Mouse (Mus musculus): ENCODE data around the gene Rasd2. TPM values are rescaled to one million over a fixed set of nuclear protein-coding genes. Genes with fewer than 3 reads are reported as not detected.

Gene Rasd2
- polyA plus RNA-seq, 1 experiment: 2.4 TPM

DNA sequence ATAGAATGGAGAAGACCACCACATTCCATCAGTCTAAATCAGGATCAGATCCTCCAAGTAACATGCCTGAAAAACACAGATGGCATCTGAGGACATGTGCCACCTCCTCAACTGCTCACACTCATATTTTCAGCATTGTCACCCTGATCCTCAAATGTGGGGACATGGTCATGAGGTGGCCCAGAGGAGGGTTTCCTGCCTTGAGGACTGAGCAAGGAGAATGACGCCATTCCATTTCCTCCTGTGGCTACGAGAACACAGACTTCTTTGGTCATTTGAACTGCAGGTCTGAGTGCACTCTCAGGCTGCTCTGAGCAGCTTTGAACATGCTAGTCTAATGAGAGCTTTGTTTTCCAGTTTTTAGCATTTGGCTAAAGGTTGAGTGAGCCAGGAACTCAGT lies 10.3 kb upstream of the Rasd2 start:
- Histone ChIP-seq H3K4me1 (replicated peaks; ENCODE audit: control insufficient read depth, insufficient read depth, low read length) (no peaks in the 10 kb centered on the region), H3K27ac (ENCODE audit: control insufficient read depth, insufficient read depth, low read length) (no peak overlapping the region), H3K36me3 (ENCODE audit: control insufficient read depth, insufficient read depth, low read length) (no peaks in the 10 kb centered on the region), H3K4me3 (ENCODE audit: control insufficient read depth, insufficient read depth, low read length) (no peak overlapping the region), H3K27me3 (ENCODE audit: control insufficient read depth, insufficient read depth, low read length) (no peaks in the 10 kb centered on the region)
- WGBS: 9% methylated on average over 2 of the region's 2 CpGs
- TF ChIP-seq CTCF (IDR thresholded peaks at IDR 0.05; ENCODE audit: borderline replicate concordance, control insufficient read depth, extremely low read depth, insufficient read depth, low read length, poor library complexity) (no peak), POLR2A (IDR thresholded peaks at IDR 0.05; ENCODE audit: control insufficient read depth, extremely low read depth, insufficient read depth, low read length, poor library complexity) (no peak)
- DNase-seq: no peak

DNA sequence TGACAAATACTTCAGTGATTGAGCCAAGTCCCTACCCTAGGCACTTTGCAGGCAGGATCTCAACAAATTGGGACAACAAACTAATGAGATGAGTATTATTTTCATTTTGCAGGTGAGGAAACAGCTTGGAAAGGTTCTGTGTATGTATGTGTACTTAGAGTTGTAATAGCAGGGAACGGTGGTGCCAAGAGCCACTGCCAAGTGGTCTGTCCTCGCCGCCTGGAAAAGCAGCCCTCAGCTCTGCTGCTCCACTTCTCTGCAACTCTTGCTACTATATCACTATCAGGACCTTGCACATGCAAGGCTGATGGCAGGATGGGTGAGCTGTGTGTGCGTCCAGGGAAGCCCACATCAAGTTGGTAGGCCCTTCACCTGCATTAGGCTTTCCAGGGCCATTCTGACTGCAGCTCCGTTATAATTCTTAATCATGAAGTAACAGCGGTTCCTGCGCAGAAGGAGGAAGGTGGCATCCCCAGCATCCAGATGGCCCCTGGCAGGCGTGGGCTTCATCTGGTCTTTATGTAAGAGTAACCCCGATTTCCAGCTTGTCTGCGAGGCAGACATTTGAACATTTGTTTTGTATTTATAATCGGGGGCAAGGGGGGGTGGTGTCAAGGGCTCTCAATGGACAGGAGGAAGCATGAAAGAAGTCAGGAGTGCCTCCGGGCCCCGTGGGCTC lies 9.4 kb upstream of the Rasd2 start:
- H3K4me3 ChIP-seq (ENCODE audit: control insufficient read depth, insufficient read depth, low read length): no peak overlapping the region
- 97% methylated on average over 13 of the region's 13 CpGs for WGBS
- no peaks in the 10 kb centered on the region for H3K4me1 ChIP-seq (replicated peaks; ENCODE audit: control insufficient read depth, insufficient read depth, low read length)
- no peaks in the 10 kb centered on the region for H3K36me3 ChIP-seq (ENCODE audit: control insufficient read depth, insufficient read depth, low read length)
- H3K27ac ChIP-seq (ENCODE audit: control insufficient read depth, insufficient read depth, low read length): no peak overlapping the region
- no peak for DNase-seq
- no peak for TF ChIP-seq CTCF (IDR thresholded peaks at IDR 0.05; ENCODE audit: borderline replicate concordance, control insufficient read depth, extremely low read depth, insufficient read depth, low read length, poor library complexity)
- no peak for TF ChIP-seq POLR2A (IDR thresholded peaks at IDR 0.05; ENCODE audit: control insufficient read depth, extremely low read depth, insufficient read depth, low read length, poor library complexity)
- no peaks in the 10 kb centered on the region for H3K27me3 ChIP-seq (ENCODE audit: control insufficient read depth, insufficient read depth, low read length)

DNA sequence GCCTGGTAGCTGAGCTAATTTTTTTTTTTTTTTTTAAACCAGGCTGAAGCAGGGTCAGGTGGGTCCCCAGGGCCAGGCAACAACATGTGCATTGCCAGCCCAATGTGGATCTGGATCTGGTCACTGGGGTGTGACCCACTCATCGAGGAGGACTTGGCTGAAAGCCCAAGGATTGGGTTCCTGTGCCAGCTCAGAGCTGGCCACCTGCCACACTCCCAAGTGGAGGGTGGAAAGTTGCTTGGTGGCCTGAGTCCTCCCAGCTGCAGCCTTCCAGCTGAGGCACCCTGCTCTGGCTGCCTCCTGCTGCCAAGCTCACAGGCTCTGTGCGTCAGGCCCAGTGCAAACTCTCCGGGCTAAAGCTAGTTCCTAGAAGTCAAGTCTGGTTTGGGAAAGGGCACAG lies 2.3 kb upstream of the Rasd2 start:
- WGBS: 66% methylated on average over 3 of the region's 3 CpGs
- no peak for DNase-seq
- TF ChIP-seq POLR2A (IDR thresholded peaks at IDR 0.05; ENCODE audit: control insufficient read depth, extremely low read depth, insufficient read depth, low read length, poor library complexity) (no peak), CTCF (IDR thresholded peaks at IDR 0.05; ENCODE audit: borderline replicate concordance, control insufficient read depth, extremely low read depth, insufficient read depth, low read length, poor library complexity) (no peak)

DNA sequence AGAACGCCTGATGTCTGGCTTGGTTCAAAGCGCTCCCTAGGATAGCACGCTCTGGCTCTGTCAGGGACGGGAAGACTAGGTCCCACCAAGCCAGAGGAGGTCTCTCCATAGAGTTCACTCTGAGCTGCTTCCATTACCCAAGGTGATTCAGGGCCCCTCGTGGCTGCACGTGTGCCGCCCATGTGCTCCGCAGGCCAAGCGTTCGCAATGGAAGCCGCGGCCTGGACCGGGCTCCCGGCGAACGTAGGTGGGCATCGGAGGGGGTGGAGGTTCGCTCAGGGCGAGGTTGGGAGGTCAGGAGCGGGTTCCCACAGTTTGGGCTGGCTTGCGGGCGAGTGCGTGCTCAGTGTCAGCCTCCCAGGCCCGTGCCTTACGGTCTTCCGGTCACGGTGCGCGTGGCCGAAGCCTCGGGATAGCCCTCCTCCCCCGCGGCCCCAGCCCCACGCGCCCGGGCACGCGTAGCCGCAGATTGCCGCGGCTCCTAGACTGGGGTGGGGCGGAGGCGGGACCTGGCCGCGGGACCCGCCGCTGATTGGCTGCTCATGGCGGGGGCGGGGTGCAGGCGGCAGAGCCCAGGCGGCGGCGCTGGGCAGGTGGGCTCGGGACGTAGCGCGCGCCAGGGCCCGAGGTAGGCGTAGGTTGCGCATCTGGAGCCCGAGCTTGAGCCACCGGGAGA lies 975 bp upstream of the Rasd2 start:
- no peak overlapping the region for H3K27ac ChIP-seq (ENCODE audit: control insufficient read depth, insufficient read depth, low read length)
- DNase-seq: peak; percentile 83
- H3K4me1 ChIP-seq (replicated peaks; ENCODE audit: control insufficient read depth, insufficient read depth, low read length): peaks cover 14% of the 10 kb centered on the region

More for the DNA sequence above, 2.3 kb upstream of the Rasd2 start:
- Histone ChIP-seq H3K27ac (ENCODE audit: control insufficient read depth, insufficient read depth, low read length) (no peak overlapping the region), H3K27me3 (ENCODE audit: control insufficient read depth, insufficient read depth, low read length) (peaks cover 14% of the 10 kb centered on the region), H3K4me1 (replicated peaks; ENCODE audit: control insufficient read depth, insufficient read depth, low read length) (peaks cover 14% of the 10 kb centered on the region), H3K36me3 (ENCODE audit: control insufficient read depth, insufficient read depth, low read length) (no peaks in the 10 kb centered on the region), H3K4me3 (ENCODE audit: control insufficient read depth, insufficient read depth, low read length) (no peak overlapping the region)

DNA sequence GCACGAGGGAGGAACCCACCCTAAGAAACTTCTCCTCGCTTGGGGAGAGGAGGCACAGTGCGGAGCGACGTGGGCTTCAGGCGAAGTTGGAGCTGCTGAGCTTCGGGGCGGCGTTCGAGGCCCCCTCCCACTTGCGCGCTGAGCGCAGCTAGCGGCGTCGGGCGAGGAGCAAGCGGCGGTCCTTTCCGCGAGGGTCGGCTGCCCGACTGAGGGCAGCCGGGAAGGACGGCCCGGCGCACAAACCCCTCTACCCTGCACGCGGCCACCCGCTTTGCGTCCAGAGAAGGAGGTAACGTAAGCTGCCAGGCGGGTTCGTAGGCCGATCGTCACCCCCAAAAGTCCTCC lies 465 bp upstream of the Rasd2 start:
- under 1% methylated on average over 36 of the region's 36 CpGs for WGBS
- Histone ChIP-seq H3K4me3 (ENCODE audit: control insufficient read depth, insufficient read depth, low read length) (peak overlapping the region; percentile 58), H3K36me3 (ENCODE audit: control insufficient read depth, insufficient read depth, low read length) (no peaks in the 10 kb centered on the region), H3K27me3 (ENCODE audit: control insufficient read depth, insufficient read depth, low read length) (peaks cover 14% of the 10 kb centered on the region), H3K27ac (ENCODE audit: control insufficient read depth, insufficient read depth, low read length) (no peak overlapping the region), H3K4me1 (replicated peaks; ENCODE audit: control insufficient read depth, insufficient read depth, low read length) (peaks cover 14% of the 10 kb centered on the region)
- no peak for TF ChIP-seq POLR2A (IDR thresholded peaks at IDR 0.05; ENCODE audit: control insufficient read depth, extremely low read depth, insufficient read depth, low read length, poor library complexity)
- TF ChIP-seq CTCF (IDR thresholded peaks at IDR 0.05; ENCODE audit: borderline replicate concordance, control insufficient read depth, extremely low read depth, insufficient read depth, low read length, poor library complexity): no peak
- no peak for DNase-seq

More for the DNA sequence above, 975 bp upstream of the Rasd2 start:
- H3K4me3 ChIP-seq (ENCODE audit: control insufficient read depth, insufficient read depth, low read length): peak overlapping the region; percentile 58
- peaks cover 14% of the 10 kb centered on the region for H3K27me3 ChIP-seq (ENCODE audit: control insufficient read depth, insufficient read depth, low read length)
- H3K36me3 ChIP-seq (ENCODE audit: control insufficient read depth, insufficient read depth, low read length): no peaks in the 10 kb centered on the region
- TF ChIP-seq POLR2A (IDR thresholded peaks at IDR 0.05; ENCODE audit: control insufficient read depth, extremely low read depth, insufficient read depth, low read length, poor library complexity): peak; percentile 28; the same call in 1 of the 2 replicates
- no peak for TF ChIP-seq CTCF (IDR thresholded peaks at IDR 0.05; ENCODE audit: borderline replicate concordance, control insufficient read depth, extremely low read depth, insufficient read depth, low read length, poor library complexity)
- WGBS: 4% methylated on average over 62 of the region's 63 CpGs

DNA sequence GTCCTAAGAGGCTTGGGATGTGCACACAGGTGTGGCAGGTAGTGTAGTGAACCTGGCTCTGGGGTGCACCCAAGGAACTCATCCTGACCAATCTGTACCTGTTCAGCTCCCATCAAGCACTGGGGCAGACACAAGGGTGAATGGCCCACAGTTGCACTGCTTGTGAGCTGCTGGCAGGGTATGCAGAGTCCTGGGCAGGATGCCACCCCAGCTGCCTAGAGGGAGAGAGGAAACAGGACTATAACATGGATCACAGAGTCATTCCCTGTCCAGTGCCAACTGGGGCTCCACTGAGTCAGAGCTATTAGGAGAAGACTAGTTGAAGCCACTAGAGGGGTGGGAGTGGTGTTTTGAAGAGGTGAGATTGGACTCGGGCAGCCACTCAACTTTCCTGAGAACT lies 1.3 kb downstream of the Rasd2 start:
- 42% methylated on average over 1 of the region's 1 CpGs for WGBS
- peaks cover 14% of the 10 kb centered on the region for H3K27me3 ChIP-seq (ENCODE audit: control insufficient read depth, insufficient read depth, low read length)
- H3K27ac ChIP-seq (ENCODE audit: control insufficient read depth, insufficient read depth, low read length): no peak overlapping the region
- peaks cover 14% of the 10 kb centered on the region for H3K4me1 ChIP-seq (replicated peaks; ENCODE audit: control insufficient read depth, insufficient read depth, low read length)
- TF ChIP-seq CTCF (IDR thresholded peaks at IDR 0.05; ENCODE audit: borderline replicate concordance, control insufficient read depth, extremely low read depth, insufficient read depth, low read length, poor library complexity): no peak
- no peak for TF ChIP-seq POLR2A (IDR thresholded peaks at IDR 0.05; ENCODE audit: control insufficient read depth, extremely low read depth, insufficient read depth, low read length, poor library complexity)
- no peaks in the 10 kb centered on the region for H3K36me3 ChIP-seq (ENCODE audit: control insufficient read depth, insufficient read depth, low read length)
- H3K4me3 ChIP-seq (ENCODE audit: control insufficient read depth, insufficient read depth, low read length): no peak overlapping the region
- DNase-seq: no peak

All from thymus, adult 2 months (tissue).